Mouse (Mus musculus) liver, embryonic 15.5 days (tissue): ENCODE results near the gene Rftn2. TPM values are rescaled to one million over a fixed set of nuclear protein-coding genes. Genes with fewer than 3 reads are reported as not detected.
A peak's percentile ranks its signal among the peaks of the same experiment; 100 is the strongest.

Experiments used
- ATAC-seq: fragments of 200-750 bp; cut with Nextera tagmentation; 2 replicates; pipeline ENCODE4 v1.8.0; 2017; ENCODE audit warnings: moderate number of reproducible peaks, mild to moderate bottlenecking, moderate library complexity; ENCODE audit not compliant: insufficient read depth
- H3K27ac ChIP-seq: fragments of 300-500 bp; sonication (generic); replicated peaks from 2 replicates; pipeline ENCODE4 v1.5.1; 2015; ENCODE audit warnings: mild to moderate bottlenecking, inconsistent platforms
- H3K27me3 ChIP-seq: fragments of 300-500 bp; sonication (generic); 2 replicates; pipeline ENCODE4 v1.6.1; 2015; ENCODE audit warnings: mild to moderate bottlenecking, inconsistent platforms
- H3K36me3 ChIP-seq: fragments of 300-500 bp; sonication (generic); replicated peaks from 2 replicates; pipeline ENCODE4 v1.6.1; 2015; ENCODE audit warnings: moderate library complexity, mild to moderate bottlenecking, inconsistent platforms
- H3K4me1 ChIP-seq: fragments of 300-500 bp; sonication (generic); replicated peaks from 2 replicates; pipeline ENCODE4 v1.6.1; 2015; ENCODE audit warnings: inconsistent platforms
- H3K4me2 ChIP-seq: fragments of 300-500 bp; sonication (generic); 2 replicates; pipeline ENCODE4 v1.6.1; 2015; ENCODE audit warnings: moderate library complexity, mild to moderate bottlenecking, inconsistent platforms
- H3K4me3 ChIP-seq: fragments of 300-500 bp; sonication (generic); replicated peaks from 2 replicates; pipeline ENCODE4 v1.5.1; 2015; ENCODE audit warnings: mild to moderate bottlenecking, inconsistent platforms
- H3K9ac ChIP-seq: fragments of 300-500 bp; sonication (generic); 2 replicates; pipeline ENCODE4 v1.6.1; 2015; ENCODE audit warnings: moderate library complexity, mild to moderate bottlenecking, inconsistent platforms
- H3K9me3 ChIP-seq: fragments of 300-500 bp; sonication (generic); replicated peaks from 2 replicates; pipeline ENCODE4 v1.6.1; 2016; ENCODE audit warnings: inconsistent platforms
- WGBS: fragments of 180-500 bp; shearing (Covaris S2); methylation state at CpG from one replicate; pipeline ENCODE4 v1.1.7; 2015; ENCODE audit warnings: mixed read lengths; ENCODE audit not compliant: insufficient replicate concordance; 5-methylcytosine and 5-hydroxymethylcytosine counted together
- polyA plus RNA-seq: library from polyadenylated mRNA; unstranded; fragments of >200 nt; fragmentation: Nextera tagmentation; extraction: Ambion mirVana; gene quantifications from 2 replicates; pipeline ENCODE4 v1.2.1, GENCODE M21; 2015

The Rftn2 gene
- polyA plus RNA-seq, 1 experiment from 2014 or later = 0.58 TPM

- ATAC-seq = no peak
- WGBS = 81% methylated on average over 8 of the region's 8 CpGs
- H3K4me1 ChIP-seq = peaks cover 7% of the 10 kb centered on the region
- H3K27ac ChIP-seq = no peak overlapping the region
- no peak overlapping the region for H3K4me2 ChIP-seq
- H3K9me3 ChIP-seq = no peaks in the 10 kb centered on the region
- H3K36me3 ChIP-seq = no peaks in the 10 kb centered on the region
- no peak overlapping the region for H3K9ac ChIP-seq
- H3K4me3 ChIP-seq = no peak overlapping the region
- no peaks in the 10 kb centered on the region for H3K27me3 ChIP-seq
Measured at GRCm38 (mm10) chr1:55211081-55211480, 15.5 kb downstream of the Rftn2 start.

- H3K27ac ChIP-seq = peak overlapping the region; percentile 6; the same call in 1 of the 2 replicates
- H3K4me1 ChIP-seq = peaks cover 7% of the 10 kb centered on the region
- no peaks in the 10 kb centered on the region for H3K36me3 ChIP-seq
- H3K27me3 ChIP-seq = no peaks in the 10 kb centered on the region
- 19% methylated on average over 12 of the region's 12 CpGs for WGBS
- no peak overlapping the region for H3K4me3 ChIP-seq
- no peak overlapping the region for H3K9ac ChIP-seq
- no peak for ATAC-seq
- peak overlapping the region; percentile 35 for H3K4me2 ChIP-seq
- H3K9me3 ChIP-seq = no peaks in the 10 kb centered on the region
Measured at GRCm38 (mm10) chr1:55210202-55210965, 16.2 kb downstream of the Rftn2 start.

DNA sequence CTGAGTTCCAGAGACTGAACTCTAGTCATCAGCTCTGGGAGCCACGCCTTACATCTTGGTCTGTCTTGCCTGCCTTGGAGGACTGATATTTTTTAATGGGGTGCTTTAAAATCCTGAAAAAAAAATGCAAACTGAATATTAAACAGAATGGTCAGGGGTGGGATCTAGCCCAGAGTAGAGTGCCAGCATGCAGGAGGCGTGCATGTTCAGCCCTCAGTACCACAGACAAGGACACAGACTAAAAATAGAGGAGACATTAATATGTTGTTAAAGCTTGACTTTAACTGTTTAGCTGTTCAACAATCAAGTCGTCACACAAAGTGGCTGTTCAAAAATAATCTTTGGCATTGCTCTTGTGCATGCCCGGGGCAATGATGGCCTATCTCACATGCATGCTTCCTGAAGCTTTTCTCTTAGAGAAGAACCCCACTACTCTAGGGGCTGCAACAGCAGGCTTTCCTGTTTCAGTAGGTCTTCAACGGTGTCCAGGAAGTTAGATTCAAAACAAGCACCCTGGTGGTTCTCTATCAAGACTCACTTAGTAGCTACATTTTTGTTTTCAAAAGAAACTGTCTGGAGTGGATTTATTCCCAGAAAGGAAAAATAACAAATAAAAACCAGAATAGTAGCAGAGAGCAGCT lies 18.0 kb downstream of the Rftn2 start:
- Histone ChIP-seq H3K9ac (no peak overlapping the region), H3K4me3 (no peak overlapping the region), H3K4me2 (no peak overlapping the region), H3K27me3 (no peaks in the 10 kb centered on the region), H3K36me3 (no peaks in the 10 kb centered on the region), H3K27ac (no peak overlapping the region), H3K9me3 (no peaks in the 10 kb centered on the region), H3K4me1 (peaks cover 7% of the 10 kb centered on the region)
- ATAC-seq = no peak
- 30% methylated on average over 5 of the region's 5 CpGs for WGBS

DNA sequence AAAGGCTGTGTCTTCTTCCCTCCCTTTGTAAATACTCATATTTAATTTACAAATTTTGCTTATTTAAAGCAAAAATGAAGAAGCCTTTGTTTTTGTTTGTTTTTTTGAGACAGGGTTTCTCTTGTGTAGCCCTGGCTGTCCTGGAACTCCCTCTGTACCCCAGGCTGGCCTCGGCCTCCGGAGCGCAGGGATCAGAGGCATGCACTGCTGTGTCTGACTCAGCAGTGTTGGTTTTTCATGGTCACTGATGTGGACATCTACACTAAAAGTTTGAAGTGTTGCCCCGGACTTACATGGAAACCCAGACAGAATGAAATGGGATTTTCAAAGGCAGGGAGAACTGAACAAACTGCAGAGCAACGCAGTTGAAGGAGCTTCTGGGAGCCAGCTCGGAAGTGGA lies 19.0 kb downstream of the Rftn2 start:
- no peaks in the 10 kb centered on the region for H3K27me3 ChIP-seq
- ATAC-seq = no peak
- H3K36me3 ChIP-seq = no peaks in the 10 kb centered on the region
- H3K27ac ChIP-seq = no peak overlapping the region
- H3K4me1 ChIP-seq = peaks cover 7% of the 10 kb centered on the region
- H3K9me3 ChIP-seq = no peaks in the 10 kb centered on the region
- H3K4me3 ChIP-seq = no peak overlapping the region
- H3K9ac ChIP-seq = no peak overlapping the region
- no peak overlapping the region for H3K4me2 ChIP-seq
- WGBS = 67% methylated on average over 6 of the region's 6 CpGs

GRCm38 (mm10) chr1:55205808-55206327 lies 20.7 kb downstream of the Rftn2 start:
- ATAC-seq = no peak

DNA sequence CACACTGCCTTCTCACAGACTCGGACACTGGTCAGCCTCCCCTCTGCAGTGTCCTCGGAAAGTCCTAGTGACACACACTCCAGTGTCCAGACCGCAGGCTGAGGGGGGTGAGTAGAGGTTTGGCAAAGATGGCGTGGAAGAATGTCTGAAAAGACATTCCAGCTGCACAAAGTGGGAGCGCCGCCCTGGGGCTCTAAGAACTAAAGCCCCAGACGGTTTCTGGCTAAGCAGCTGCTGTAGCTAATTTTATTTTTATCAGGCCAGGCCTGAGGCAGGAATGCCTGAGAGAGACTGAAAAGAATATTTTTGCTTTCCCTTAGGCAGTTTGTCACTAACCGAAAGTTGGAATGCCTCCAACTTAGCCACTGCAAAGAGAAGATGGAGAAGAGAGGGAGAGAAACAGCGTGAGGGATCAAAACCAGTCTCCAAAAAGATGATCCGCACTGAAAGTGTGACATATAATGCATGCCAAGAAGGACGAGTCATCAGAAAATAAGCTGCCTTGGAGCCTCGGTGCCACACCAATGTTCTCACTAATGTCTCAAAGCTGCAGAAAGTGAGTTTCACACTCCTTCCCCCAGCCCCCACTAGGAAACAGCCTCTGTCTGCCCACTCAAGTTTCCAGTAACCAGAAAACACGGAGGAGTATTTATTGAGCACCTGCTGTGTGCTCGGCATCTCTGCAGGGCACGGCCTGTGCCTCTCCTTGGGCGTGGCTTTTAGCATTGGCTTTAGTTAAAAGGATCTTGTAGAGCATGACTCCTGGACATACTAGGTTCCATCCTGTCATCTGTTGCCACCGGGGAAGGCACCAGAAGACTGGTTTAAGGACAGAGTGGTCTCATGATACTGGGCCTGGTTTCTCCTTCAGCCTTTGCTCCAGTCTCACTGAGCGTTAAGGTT lies 24.5 kb downstream of the Rftn2 start:
- 70% methylated on average over 18 of the region's 18 CpGs for WGBS
- ATAC-seq = no peak

More at GRCm38 (mm10) chr1:55205808-55206327, 20.7 kb downstream of the Rftn2 start:
- H3K4me2 ChIP-seq = no peak overlapping the region
- peaks cover 7% of the 10 kb centered on the region for H3K4me1 ChIP-seq
- H3K9me3 ChIP-seq = no peaks in the 10 kb centered on the region
- H3K27ac ChIP-seq = no peak overlapping the region
- no peaks in the 10 kb centered on the region for H3K36me3 ChIP-seq
- H3K4me3 ChIP-seq = no peak overlapping the region
- no peak overlapping the region for H3K9ac ChIP-seq
- 66% methylated on average over 5 of the region's 5 CpGs for WGBS
- H3K27me3 ChIP-seq = no peaks in the 10 kb centered on the region

GRCm38 (mm10) chr1:55198719-55199118 lies 27.9 kb downstream of the Rftn2 start:
- Histone ChIP-seq H3K36me3 (no peaks in the 10 kb centered on the region), H3K4me1 (peaks cover 14% of the 10 kb centered on the region), H3K9ac (no peak overlapping the region), H3K4me2 (peak overlapping the region; percentile 15; the same call in 1 of the 2 replicates), H3K4me3 (no peak overlapping the region), H3K27me3 (no peaks in the 10 kb centered on the region), H3K27ac (no peak overlapping the region), H3K9me3 (no peaks in the 10 kb centered on the region)
- WGBS = 23% methylated on average over 3 of the region's 3 CpGs
- peak; percentile 85 for ATAC-seq

More for the DNA sequence above, 24.5 kb downstream of the Rftn2 start:
- Histone ChIP-seq H3K27ac (no peak overlapping the region), H3K9me3 (no peaks in the 10 kb centered on the region), H3K4me2 (no peak overlapping the region), H3K4me3 (no peak overlapping the region), H3K36me3 (no peaks in the 10 kb centered on the region), H3K9ac (no peak overlapping the region), H3K27me3 (no peaks in the 10 kb centered on the region), H3K4me1 (peaks cover 14% of the 10 kb centered on the region)

- no peak overlapping the region for H3K4me3 ChIP-seq
- no peak overlapping the region for H3K27ac ChIP-seq
- H3K36me3 ChIP-seq = no peaks in the 10 kb centered on the region
- H3K27me3 ChIP-seq = no peaks in the 10 kb centered on the region
- no peaks in the 10 kb centered on the region for H3K9me3 ChIP-seq
- WGBS = 46% methylated on average over 6 of the region's 6 CpGs
- H3K9ac ChIP-seq = no peak overlapping the region
- peaks cover 21% of the 10 kb centered on the region for H3K4me1 ChIP-seq
- no peak overlapping the region for H3K4me2 ChIP-seq
- no peak for ATAC-seq
Measured at GRCm38 (mm10) chr1:55196327-55197003, 30.1 kb downstream of the Rftn2 start.

- no peaks in the 10 kb centered on the region for H3K36me3 ChIP-seq
- no peaks in the 10 kb centered on the region for H3K9me3 ChIP-seq
- ATAC-seq = no peak
- 64% methylated on average over 4 of the region's 4 CpGs for WGBS
- no peak overlapping the region for H3K27ac ChIP-seq
- H3K4me1 ChIP-seq = peaks cover 21% of the 10 kb centered on the region
- H3K4me2 ChIP-seq = no peak overlapping the region
- no peak overlapping the region for H3K9ac ChIP-seq
- H3K27me3 ChIP-seq = no peaks in the 10 kb centered on the region
- no peak overlapping the region for H3K4me3 ChIP-seq
Measured at GRCm38 (mm10) chr1:55195021-55195420, 31.6 kb downstream of the Rftn2 start.

DNA sequence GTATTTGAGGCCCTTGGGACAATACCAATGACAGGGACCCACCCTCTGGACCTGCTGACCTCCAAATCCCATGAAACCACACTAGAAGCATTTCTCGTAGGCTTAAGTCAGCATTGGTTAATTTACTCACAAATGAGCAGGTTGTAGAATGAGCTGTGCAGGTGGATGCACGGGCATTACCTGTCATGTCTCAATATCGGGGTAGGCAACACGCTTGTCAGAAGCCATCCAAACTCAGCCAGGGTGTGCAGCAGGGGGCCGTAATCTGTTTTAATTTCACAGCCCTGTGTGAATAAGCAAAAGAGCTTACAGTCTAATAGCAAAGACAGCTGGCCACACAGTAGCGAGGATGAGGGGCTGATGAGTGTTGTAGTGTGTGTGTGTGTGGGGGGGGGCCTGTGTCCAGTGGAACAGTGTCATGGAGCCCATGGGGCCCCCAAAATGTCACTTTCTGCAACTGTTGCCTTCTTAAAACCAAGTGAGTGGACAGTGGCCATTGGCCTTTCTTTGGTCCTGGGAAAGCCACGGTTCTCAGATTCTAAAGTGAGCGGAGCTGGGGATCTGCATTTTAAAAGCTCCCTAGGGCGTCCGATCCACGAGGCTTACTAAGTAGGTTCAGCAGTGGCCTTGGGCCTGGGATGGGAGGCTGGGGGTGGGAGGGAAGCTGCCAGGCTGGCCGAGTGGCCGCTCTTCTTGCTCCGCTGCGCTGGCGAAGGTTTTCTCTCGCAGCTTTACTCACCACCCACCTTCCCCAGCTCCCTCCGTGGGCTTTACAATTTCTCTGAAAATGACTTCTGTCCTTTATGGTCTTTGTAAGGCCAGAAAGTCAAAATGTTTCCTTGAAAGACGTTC lies 32.3 kb downstream of the Rftn2 start:
- H3K27ac ChIP-seq = no peak overlapping the region
- no peak overlapping the region for H3K4me3 ChIP-seq
- no peaks in the 10 kb centered on the region for H3K27me3 ChIP-seq
- WGBS = 71% methylated on average over 19 of the region's 19 CpGs
- H3K4me1 ChIP-seq = peaks cover 20% of the 10 kb centered on the region
- no peaks in the 10 kb centered on the region for H3K9me3 ChIP-seq
- no peak for ATAC-seq
- no peaks in the 10 kb centered on the region for H3K36me3 ChIP-seq
- no peak overlapping the region for H3K4me2 ChIP-seq
- no peak overlapping the region for H3K9ac ChIP-seq
